Mouse (Mus musculus) skeletal muscle tissue, postnatal 0 days (tissue): ENCODE data around the gene Sbf1. TPM values are rescaled to one million over a fixed set of nuclear protein-coding genes. Genes with fewer than 3 reads are reported as not detected.

Source experiments
- microRNA-seq, 2 experiments: library from miRNA; unstranded; fragments of <30 nt; microRNA quantifications; one replicate each; pipeline ENCODE4; 2016
- polyA plus RNA-seq: library from polyadenylated mRNA; unstranded; fragments of >200 nt; fragmentation: Nextera tagmentation; extraction: Ambion mirVana; gene quantifications from 2 replicates; pipeline ENCODE4 v1.2.1, GENCODE M21; 2015

Gene Sbf1
- 23.1 and 26.3 TPM in 2 replicates for polyA plus RNA-seq

GRCm38 (mm10) chr15:89315190-89315731 is at the start of gene Sbf1:
TSS of gene Sbf1 (minus strand) at chr15:89315311.

GRCm38 (mm10) chr15:89355241-89356187 is 40.4 kb upstream of the Sbf1 start, which contains the start of the genes Lmf2 and Ncaph2:
TSS of gene Lmf2 (minus strand) at chr15:89355659.
TSS of gene Ncaph2 (plus strand) at chr15:89355719.

GRCm38 (mm10) chr15:89334271-89334670 is 19.2 kb upstream of the Sbf1 start, which contains the start of gene Miox:
TSS of gene Miox (plus strand) at chr15:89334398.

GRCm38 (mm10) chr15:89322670-89323522 is 7.8 kb upstream of the Sbf1 start, which contains the start of gene Adm2:
TSS of gene Adm2 (plus strand) at chr15:89322720.

Small RNA genes within 50 kb of the gene (microRNA-seq; reads per million reads assigned to microRNA genes)
- gene Mir6959 = 0 to 0.81 reads per million in 2 experiments

Other genes starting within 250 kb of the Sbf1 start
- gene Trabd, start 240.2 kb downstream of the Sbf1 start, polyA plus RNA-seq = 31.5 and 35.4 TPM in 2 replicates
- 9.4 and 10.0 TPM in 2 replicates for gene Selenoo, start 226.2 kb downstream of the Sbf1 start, polyA plus RNA-seq
- gene Tubgcp6, start 192.2 kb downstream of the Sbf1 start, polyA plus RNA-seq = 5.1 and 6.6 TPM in 2 replicates
- gene Hdac10, start 186.6 kb downstream of the Sbf1 start, polyA plus RNA-seq = 8.8 and 10.3 TPM in 2 replicates
- 44.6 and 44.9 TPM in 2 replicates for gene Mapk12, start 174.6 kb downstream of the Sbf1 start, polyA plus RNA-seq
- 1.2 and 1.5 TPM in 2 replicates for gene Mapk11, start 165.7 kb downstream of the Sbf1 start, polyA plus RNA-seq
- 42.0 and 42.7 TPM in 2 replicates for gene Plxnb2, start 134.5 kb downstream of the Sbf1 start, polyA plus RNA-seq
- 14.0 and 17.0 TPM in 2 replicates for gene Dennd6b, start 118.8 kb downstream of the Sbf1 start, polyA plus RNA-seq
- 27.4 and 27.8 TPM in 2 replicates for gene Ppp6r2, start 103.8 kb downstream of the Sbf1 start, polyA plus RNA-seq
- not detected in 2 replicates for gene Adm2, start 7.4 kb upstream of the Sbf1 start, polyA plus RNA-seq
- gene Miox, start 19.1 kb upstream of the Sbf1 start, polyA plus RNA-seq = not detected in 2 replicates
- gene Lmf2, start 40.3 kb upstream of the Sbf1 start, polyA plus RNA-seq = 27.3 and 34.7 TPM in 2 replicates
- gene Ncaph2, start 40.4 kb upstream of the Sbf1 start, polyA plus RNA-seq = 58.0 and 70.8 TPM in 2 replicates
- gene Sco2, start 58.5 kb upstream of the Sbf1 start, polyA plus RNA-seq = 6.5 and 7.5 TPM in 2 replicates
- 0.96 and 1.4 TPM in 2 replicates for gene Tymp, start 61.7 kb upstream of the Sbf1 start, polyA plus RNA-seq
- gene Odf3b, start 64.0 kb upstream of the Sbf1 start, polyA plus RNA-seq = 0.61 and 1.2 TPM in 2 replicates
- not detected in 2 replicates for gene Klhdc7b, start 69.6 kb upstream of the Sbf1 start, polyA plus RNA-seq
- not detected in 2 replicates for gene Syce3, start 95.2 kb upstream of the Sbf1 start, polyA plus RNA-seq
- gene Cpt1b, start 110.6 kb upstream of the Sbf1 start, polyA plus RNA-seq = 150 and 169 TPM in 2 replicates
- 1.7 and 2.0 TPM in 2 replicates for gene C730034F03Rik, start 114.3 kb upstream of the Sbf1 start, polyA plus RNA-seq
- gene Gm44502, start 114.4 kb upstream of the Sbf1 start, polyA plus RNA-seq = 0.17 and 0.41 TPM in 2 replicates
- 71.2 and 83.3 TPM in 2 replicates for gene Chkb, start 114.6 kb upstream of the Sbf1 start, polyA plus RNA-seq
- 0.14 and 0.15 TPM in 2 replicates for gene Mapk8ip2, start 138.6 kb upstream of the Sbf1 start, polyA plus RNA-seq
- gene Arsa, start 162.1 kb upstream of the Sbf1 start, polyA plus RNA-seq = 12.0 and 13.8 TPM in 2 replicates
- 0.40 and 0.82 TPM in 2 replicates for gene Shank3, start 184.3 kb upstream of the Sbf1 start, polyA plus RNA-seq